Mouse (Mus musculus) embryonic fibroblast, embryonic 13.5 days (primary cell): ENCODE results near the gene Efcab5.

Source experiments
- CTCF ChIP-seq: IDR thresholded peaks from 2 replicates; pipeline ENCODE4 v1.5.1; 2011; ENCODE audit warnings: mild to moderate bottlenecking, control low read depth, low read length, moderate library complexity, borderline replicate concordance; ENCODE audit not compliant: insufficient read depth
- POLR2A ChIP-seq: IDR thresholded peaks from 2 replicates; pipeline ENCODE4 v1.6.1; 2011; ENCODE audit warnings: low read depth, mild to moderate bottlenecking, control low read depth, low read length, moderate library complexity

GRCm38 (mm10) chr11:77174531-77174930, 14.2 kb downstream of the Efcab5 start:
- TF ChIP-seq CTCF (no peak), POLR2A (no peak)
